Mouse (Mus musculus) CH12.LX (cell line): Measurements from ENCODE around the gene E2f3. TPM values are rescaled to one million over a fixed set of nuclear protein-coding genes. Genes with fewer than 3 reads are reported as not detected.
A peak's percentile ranks its signal among the peaks of the same experiment; 100 is the strongest.

ENCODE experiments used
- DNase-seq: peaks from one replicate; pipeline ENCODE4 v3.0.0-alpha.2; 2013; ENCODE audit errors: extremely low read depth
- H3K27ac ChIP-seq: 2 replicates; pipeline ENCODE4 v1.5.1; 2012; ENCODE audit warnings: low read depth, mild to moderate bottlenecking, control low read depth, moderate library complexity; ENCODE audit not compliant: insufficient read depth
- H3K27me3 ChIP-seq: replicated peaks from 2 replicates; pipeline ENCODE3; 2012; ENCODE audit warnings: inconsistent platforms
- H3K36me3 ChIP-seq, 2 experiments: replicated peaks in 1 of 2; 2 replicates each; pipeline versions ENCODE3 to v1.6.1; 2012; ENCODE audit warnings: inconsistent platforms in 1 of 2, low read length in 1 of 2, mild to moderate bottlenecking in 1 of 2, mixed read lengths in 1 of 2, moderate library complexity in 1 of 2; ENCODE audit not compliant: control insufficient read depth in 1 of 2, insufficient read depth in 1 of 2
- H3K4me1 ChIP-seq, 2 experiments: 2 replicates each; pipeline ENCODE4 v1.6.1; 2012; ENCODE audit warnings: inconsistent platforms in 1 of 2, moderate library complexity in 1 of 2; ENCODE audit not compliant: insufficient read depth in 2 of 2, control insufficient read depth in 1 of 2
- H3K4me2 ChIP-seq: 2 replicates; pipeline ENCODE4 v1.6.1; 2012; ENCODE audit warnings: low read depth, mild to moderate bottlenecking, control low read depth; ENCODE audit not compliant: poor library complexity, insufficient read depth, severe bottlenecking
- H3K4me3 ChIP-seq, 3 experiments: fragments of 150-350 bp in 1 of 3; sonication (generic) in 1 of 3; replicated peaks in 1 of 3; 2 replicates each; pipeline versions ENCODE3 to v1.5.1; 2011 to 2012; ENCODE audit warnings: low read depth in 2 of 3, low read length in 2 of 3, mild to moderate bottlenecking in 2 of 3, moderate library complexity in 2 of 3, control low read depth in 1 of 3, improper control_type of control experiment in 1 of 3, inconsistent platforms in 1 of 3, mixed read lengths in 1 of 3; ENCODE audit not compliant: poor library complexity in 1 of 3
- H3K79me2 ChIP-seq: replicated peaks from 2 replicates; pipeline ENCODE4 v1.6.1; 2012; ENCODE audit warnings: mild to moderate bottlenecking, moderate library complexity; ENCODE audit not compliant: control insufficient read depth, poor library complexity, insufficient read depth, severe bottlenecking; ENCODE audit errors: extremely low read depth
- H3K9ac ChIP-seq: 2 replicates; pipeline ENCODE4 v1.6.1; 2012; ENCODE audit warnings: low read depth, mild to moderate bottlenecking, control low read depth, moderate library complexity; ENCODE audit not compliant: insufficient read depth
- H3K9me3 ChIP-seq: replicated peaks from 2 replicates; pipeline ENCODE3; 2012; ENCODE audit warnings: low read length, inconsistent platforms, mixed read lengths
- CHD2 ChIP-seq: IDR thresholded peaks from 2 replicates; pipeline ENCODE4 v1.6.1; 2011; ENCODE audit warnings: low read length, improper control_type of control experiment
- EP300 ChIP-seq: IDR thresholded peaks from 2 replicates; pipeline ENCODE4 v1.6.1; 2011; ENCODE audit warnings: low read length, improper control_type of control experiment
- ETS1 ChIP-seq: conservative IDR thresholded peaks from 2 replicates; pipeline ENCODE4 v1.6.1; 2012; ENCODE audit warnings: low read depth, mild to moderate bottlenecking, inconsistent platforms, low read length, improper control_type of control experiment, moderate library complexity
- HCFC1 ChIP-seq: IDR thresholded peaks from 2 replicates; pipeline ENCODE4 v1.6.1; 2012; ENCODE audit warnings: low read depth, mild to moderate bottlenecking, inconsistent platforms, low read length, improper control_type of control experiment
- IRF4 ChIP-seq: IDR thresholded peaks from 2 replicates; pipeline ENCODE4 v1.6.1; 2014; ENCODE audit warnings: low read depth, mild to moderate bottlenecking, inconsistent platforms, low read length, improper control_type of control experiment
- JUN ChIP-seq: IDR thresholded peaks from 2 replicates; pipeline ENCODE4 v1.6.1; 2011; ENCODE audit warnings: low read depth, mild to moderate bottlenecking, low read length, improper control_type of control experiment, moderate library complexity; ENCODE audit not compliant: insufficient read depth
- JUND ChIP-seq: conservative IDR thresholded peaks from 2 replicates; pipeline ENCODE4 v1.6.1; 2011; ENCODE audit warnings: low read depth, low read length, improper control_type of control experiment
- KAT2A ChIP-seq: IDR thresholded peaks from 2 replicates; pipeline ENCODE4 v1.6.1; 2012; ENCODE audit warnings: low read length, improper control_type of control experiment, inconsistent platforms; ENCODE audit not compliant: insufficient replicate concordance
- MAFK ChIP-seq: IDR thresholded peaks from 2 replicates; pipeline ENCODE4 v1.6.1; 2011; ENCODE audit warnings: low read length, improper control_type of control experiment; ENCODE audit not compliant: insufficient replicate concordance
- MEF2A ChIP-seq: IDR thresholded peaks from 2 replicates; pipeline ENCODE4 v1.6.1; 2014; ENCODE audit warnings: low read depth, mild to moderate bottlenecking, inconsistent platforms, low read length, improper control_type of control experiment, borderline replicate concordance
- NRF1 ChIP-seq: IDR thresholded peaks from 2 replicates; pipeline ENCODE4 v1.6.1; 2014; ENCODE audit warnings: low read depth, mild to moderate bottlenecking, inconsistent platforms, low read length, improper control_type of control experiment, moderate library complexity
- RAD21 ChIP-seq: IDR thresholded peaks from 2 replicates; pipeline ENCODE4 v1.6.1; 2011; ENCODE audit warnings: low read depth, mild to moderate bottlenecking, low read length, improper control_type of control experiment, moderate library complexity
- RCOR1 ChIP-seq: conservative IDR thresholded peaks from 2 replicates; pipeline ENCODE4 v1.6.1; 2012; ENCODE audit warnings: low read depth, mild to moderate bottlenecking, inconsistent platforms, low read length, improper control_type of control experiment
- SMC3 ChIP-seq: IDR thresholded peaks from 2 replicates; pipeline ENCODE4 v1.6.1; 2011; ENCODE audit warnings: low read depth, low read length, improper control_type of control experiment
- USF1 ChIP-seq: IDR thresholded peaks from 2 replicates; pipeline ENCODE4 v1.6.1; 2014; ENCODE audit warnings: low read depth, mild to moderate bottlenecking, inconsistent platforms, low read length, improper control_type of control experiment
- USF2 ChIP-seq: conservative IDR thresholded peaks from 2 replicates; pipeline ENCODE4 v1.6.1; 2011; ENCODE audit warnings: low read depth, low read length, improper control_type of control experiment
- ZMIZ1 ChIP-seq: IDR thresholded peaks from 2 replicates; pipeline ENCODE4 v1.6.1; 2012; ENCODE audit warnings: low read depth, mild to moderate bottlenecking, inconsistent platforms, low read length, improper control_type of control experiment
- dilution Hi-C: fragments of 300-500 bp; cut with MboI; formaldehyde crosslinking; loops from 2 replicates; pipeline ENCODE4 v1.14.3; 2020; ENCODE audit warnings: low sequenced_read_pairs; ENCODE audit not compliant: extremely low pct_unique_long_range_greater_than_20kb, extremely low pct_ligation_motif_present
- in situ Hi-C: fragments of 300-500 bp; cut with MboI; formaldehyde crosslinking; loops from 3 replicates; pipeline ENCODE4 v1.14.3; 2019; ENCODE audit warnings: low sequenced_read_pairs, low pct_ligation_motif_present, low pct_unique_long_range_greater_than_20kb, mixed read lengths
- polyA plus RNA-seq: library from polyadenylated mRNA; unstranded; fragments of >175 nt; gene quantifications from 2 replicates; pipeline ENCODE4 v1.2.1, GENCODE M21; 2012; ENCODE audit warnings: low read depth; ENCODE audit not compliant: insufficient read length
- total RNA-seq, 2 experiments: library from RNA; depleted of rRNA; stranded (reverse); fragments of 300-350 nt in 1 of 2; fragments of >200 nt in 1 of 2; gene quantifications; 2 replicates each; pipeline ENCODE4 v1.2.3; 2012 to 2014

The E2f3 gene
- total and polyA plus RNA-seq, 3 experiments, result 7.6 to 20.7 (median 12.9) TPM

- no peaks in the 10 kb centered on the region for H3K27me3 ChIP-seq
- DNase-seq, result peak; percentile 32
- TF ChIP-seq HCFC1, result no peak
- TF ChIP-seq IRF4, result no peak
- TF ChIP-seq JUN, result no peak
- TF ChIP-seq SMC3, result no peak
- no peak for TF ChIP-seq USF1
- TF ChIP-seq ETS1, result no peak
- TF ChIP-seq KAT2A, result no peak
- no peak for TF ChIP-seq USF2
- no peak for TF ChIP-seq RCOR1
- TF ChIP-seq, all 38 proteins: peak for 0
- dilution Hi-C loops, result no loop called here
- Histone ChIP-seq H3K4me3 (no peak overlapping the region), H3K4me2 (no peak overlapping the region), H3K9ac (no peak overlapping the region), H3K27ac (no peak overlapping the region), H3K36me3 (peaks cover 3 to 73% of the 10 kb centered on the region in 2 experiments), H3K79me2 (peaks cover 41% of the 10 kb centered on the region), H3K4me1 (peaks cover 9 to 48% of the 10 kb centered on the region in 2 experiments), H3K9me3 (peaks cover 9% of the 10 kb centered on the region)
- in situ Hi-C loops, result no loop called here
Observed at GRCm38 (mm10) chr13:29956821-29957421, 28.9 kb downstream of the E2f3 start.

- no peak for TF ChIP-seq EP300
- Histone ChIP-seq H3K27me3 (no peaks in the 10 kb centered on the region), H3K4me2 (no peak overlapping the region), H3K36me3 (peaks cover 3 to 82% of the 10 kb centered on the region in 2 experiments), H3K4me3 (no peak overlapping the region), H3K4me1 (peaks cover 0 to 32% of the 10 kb centered on the region in 2 experiments; a peak in 2 of 4 replicates), H3K27ac (no peak overlapping the region), H3K79me2 (peaks cover 43% of the 10 kb centered on the region), H3K9ac (no peak overlapping the region), H3K9me3 (peaks cover 9% of the 10 kb centered on the region)
- no peak for DNase-seq
- in situ Hi-C loops, result no loop called here
- dilution Hi-C loops, result no loop called here
Observed at GRCm38 (mm10) chr13:29955296-29955695, 30.6 kb downstream of the E2f3 start.

- no peak overlapping the region for H3K4me3 ChIP-seq
- H3K79me2 ChIP-seq, result peaks cover 45% of the 10 kb centered on the region
- no peak overlapping the region for H3K9ac ChIP-seq
- no peak overlapping the region for H3K4me2 ChIP-seq
- peaks cover 3 to 83% of the 10 kb centered on the region in 2 experiments for H3K36me3 ChIP-seq
- no peak for TF ChIP-seq SMC3
- no peak for TF ChIP-seq JUND
- TF ChIP-seq RAD21, result no peak
- no peak for TF ChIP-seq MAFK
- no peak for TF ChIP-seq CHD2
- no peak for TF ChIP-seq ZMIZ1
- TF ChIP-seq MEF2A, result no peak
- no peak for TF ChIP-seq NRF1
- TF ChIP-seq, all 38 proteins: peak for 0
- Histone ChIP-seq H3K27me3 (no peaks in the 10 kb centered on the region), H3K4me1 (peaks cover 0 to 31% of the 10 kb centered on the region in 2 experiments; a peak in 2 of 4 replicates), H3K27ac (no peak overlapping the region), H3K9me3 (peaks cover 9% of the 10 kb centered on the region)
- in situ Hi-C loops (loop anchor here (5.0 kb wide), 1 partner anchor 42 kb away; no protein-coding TSS in a partner anchor), dilution Hi-C loops (no loop called here)
- no peak for DNase-seq
Observed at GRCm38 (mm10) chr13:29954741-29955140, 31.1 kb downstream of the E2f3 start.
